Mouse (Mus musculus) stomach, embryonic 16.5 days (tissue): Measurements from ENCODE around the gene Mansc4. TPM values are rescaled to one million over a fixed set of nuclear protein-coding genes. Genes with fewer than 3 reads are reported as not detected.

ENCODE experiments used
- ATAC-seq: fragments of 200-750 bp; cut with Nextera tagmentation; 2 replicates; pipeline ENCODE4 v1.8.0; 2017; ENCODE audit warnings: moderate number of reproducible peaks, moderate TSS enrichment; ENCODE audit not compliant: insufficient read depth, low FRiP score
- H3K27ac ChIP-seq: fragments of 300-500 bp; sonication (generic); 2 replicates; pipeline ENCODE4 v1.5.1; 2014; ENCODE audit warnings: low read length
- H3K27me3 ChIP-seq: fragments of 300-500 bp; sonication (generic); 2 replicates; pipeline ENCODE4 v1.6.1; 2014; ENCODE audit warnings: low read length, control low read depth, mixed read lengths; ENCODE audit not compliant: control insufficient read depth, insufficient read depth
- H3K36me3 ChIP-seq: fragments of 300-500 bp; sonication (generic); 2 replicates; pipeline ENCODE4 v1.6.1; 2014; ENCODE audit warnings: low read length; ENCODE audit not compliant: control insufficient read depth, insufficient read depth
- H3K4me1 ChIP-seq: fragments of 300-500 bp; sonication (generic); 2 replicates; pipeline ENCODE4 v1.6.1; 2014; ENCODE audit warnings: low read length, control low read depth, mixed read lengths; ENCODE audit not compliant: control insufficient read depth, insufficient read depth
- H3K4me2 ChIP-seq: fragments of 300-500 bp; sonication (generic); 2 replicates; pipeline ENCODE4 v1.6.1; 2014; ENCODE audit warnings: low read depth, low read length, mixed read lengths
- H3K4me3 ChIP-seq: fragments of 300-500 bp; sonication (generic); replicated peaks from 2 replicates; pipeline ENCODE4 v1.5.1; 2014; ENCODE audit warnings: mild to moderate bottlenecking, low read length
- H3K9ac ChIP-seq: fragments of 300-500 bp; sonication (generic); 2 replicates; pipeline ENCODE4 v1.6.1; 2014; ENCODE audit warnings: low read length
- H3K9me3 ChIP-seq: fragments of 300-500 bp; sonication (generic); replicated peaks from 2 replicates; pipeline ENCODE4 v1.6.1; 2016; ENCODE audit warnings: low read length, control low read depth; ENCODE audit not compliant: control insufficient read depth
- WGBS: fragments of 180-500 bp; shearing (Covaris S2); extraction: QIAGEN DNeasy Blood & Tissue Kit; methylation state at CpG from one replicate; pipeline ENCODE4 v1.1.7; 2014; 5-methylcytosine and 5-hydroxymethylcytosine counted together
- polyA plus RNA-seq: library from polyadenylated mRNA; unstranded; fragments of >200 nt; fragmentation: Nextera tagmentation; extraction: Ambion mirVana; gene quantifications from 2 replicates; pipeline ENCODE4 v1.2.1, GENCODE M21; 2015

Gene Mansc4
- polyA plus RNA-seq, 1 experiment from 2014 or later, result 2.6 TPM

DNA sequence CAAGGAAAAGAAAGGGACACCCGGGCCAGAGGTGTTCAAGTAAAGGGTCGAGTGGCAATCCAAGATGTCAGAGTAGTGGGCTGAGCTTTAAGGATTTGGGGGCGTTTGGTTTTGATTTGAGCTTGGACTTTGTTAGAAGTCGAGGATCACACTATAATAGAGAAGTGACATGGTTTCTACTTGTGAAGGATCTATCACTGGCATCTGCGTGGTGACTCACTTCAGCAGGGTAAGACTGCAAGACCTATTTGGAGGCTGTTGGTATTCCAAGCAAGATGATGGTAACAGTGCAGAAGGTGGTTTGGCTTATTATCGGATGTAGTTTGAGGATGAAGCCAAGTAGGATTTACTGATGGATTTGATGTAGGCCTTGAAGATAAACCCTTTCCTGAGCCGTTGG lies 43.2 kb downstream of the Mansc4 start:
- peak overlapping the region; percentile 93 for H3K4me3 ChIP-seq
- H3K9me3 ChIP-seq, result no peaks in the 10 kb centered on the region
- peak overlapping the region; percentile 97 for H3K9ac ChIP-seq
- no peak overlapping the region for H3K27ac ChIP-seq
- peaks cover 6% of the 10 kb centered on the region; the same call in 1 of the 2 replicates for H3K36me3 ChIP-seq
- no peak for ATAC-seq
- H3K4me1 ChIP-seq, result 0 out of 2 replicates have a peak, but pooled peaks cover 5% of the 10 kb centered on the region
- WGBS, result 45% methylated on average over 7 of the region's 7 CpGs
- no peaks in the 10 kb centered on the region for H3K27me3 ChIP-seq
- H3K4me2 ChIP-seq, result peak overlapping the region; percentile 72

DNA sequence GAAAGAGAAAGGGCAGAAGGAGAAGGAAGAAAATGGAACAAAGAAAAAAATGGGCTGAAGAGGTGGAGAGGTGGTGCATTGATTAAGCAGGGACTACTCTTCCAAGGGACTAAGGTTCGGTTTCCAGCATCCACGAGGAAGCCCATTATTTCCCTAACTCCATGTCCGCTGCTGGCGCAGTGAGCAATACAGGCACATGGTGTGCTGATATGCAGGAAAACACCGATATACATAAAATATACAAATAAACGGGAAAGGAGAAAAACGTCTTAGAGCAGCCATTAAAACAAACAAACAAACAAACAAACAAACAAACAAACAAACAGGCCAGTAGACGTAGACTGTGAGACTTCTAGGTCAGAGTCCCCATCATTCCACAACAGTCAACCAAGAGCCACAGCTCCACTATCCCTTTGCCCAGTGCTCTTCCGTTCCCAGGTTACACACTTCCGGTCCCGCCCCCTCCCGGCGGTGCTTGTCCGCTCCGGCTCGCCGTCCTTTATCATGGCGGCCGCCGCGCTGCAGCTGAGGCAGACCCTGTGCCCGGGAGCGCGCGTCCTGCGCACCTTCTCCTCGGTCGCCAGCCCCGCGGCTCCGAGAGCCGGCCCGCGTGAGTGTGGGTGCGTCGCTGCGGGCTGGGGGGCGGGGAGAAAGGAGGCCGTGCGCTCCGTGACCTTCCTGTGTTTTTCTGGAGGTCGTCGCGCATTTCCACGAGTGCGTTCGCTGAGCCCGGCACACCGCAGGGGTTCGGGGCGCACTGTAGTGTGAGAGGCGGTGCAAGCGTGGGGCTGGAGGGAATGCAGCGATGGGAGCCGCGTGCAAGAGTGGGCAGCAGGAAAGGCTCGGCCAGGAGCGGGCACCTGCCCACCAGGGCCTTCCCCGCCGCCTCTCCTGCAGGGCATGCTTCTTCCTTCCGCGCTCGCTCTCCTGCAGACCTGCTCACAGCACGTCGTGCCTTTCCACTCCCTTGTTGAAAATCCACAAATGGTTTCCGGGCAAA lies 44.2 kb downstream of the Mansc4 start, which contains the start of gene Mrps35:
Gene Mrps35, plus strand, starts transcription at position 474 of the 1,000 bp plus-strand sequence.
- ATAC-seq, result peak; percentile 97
- no peaks in the 10 kb centered on the region for H3K9me3 ChIP-seq
- 3% methylated on average over 66 of the region's 66 CpGs for WGBS

DNA sequence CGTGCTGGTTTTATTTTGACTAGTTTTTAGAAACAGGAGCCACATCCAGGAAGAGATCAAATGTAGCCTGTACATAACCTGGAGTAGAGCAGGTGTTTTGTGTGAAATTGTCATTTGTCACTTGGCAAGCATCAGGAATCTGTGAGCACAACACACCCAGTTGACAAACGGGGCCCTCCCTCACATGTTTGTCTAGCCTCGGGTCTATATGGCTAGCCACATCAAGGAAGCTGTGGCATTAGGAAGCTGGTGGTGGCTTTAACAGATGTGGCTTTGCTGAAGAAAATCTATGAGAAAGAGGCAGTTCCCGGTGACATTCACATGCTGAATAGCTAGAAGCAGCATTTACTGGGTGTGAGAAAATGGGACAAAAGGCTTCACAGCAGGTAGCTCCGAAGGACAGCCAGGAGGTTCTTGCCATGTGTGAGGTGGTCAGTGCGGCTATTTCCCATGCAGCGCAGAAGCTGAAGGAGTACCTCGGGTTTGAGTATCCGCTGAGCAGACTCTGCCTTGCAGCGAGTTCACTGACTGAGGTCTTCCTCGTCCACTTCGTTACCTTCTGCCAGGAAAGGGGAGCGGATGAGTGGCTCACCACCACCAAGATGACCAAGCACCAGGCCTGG lies 54.4 kb downstream of the Mansc4 start, which contains the start of gene Rep15:
Gene Rep15, plus strand, starts transcription at position 282 of the 623 bp plus-strand sequence.
- H3K27ac ChIP-seq, result no peak within 1 kb of the TSS

More for the DNA sequence above, 44.2 kb downstream of the Mansc4 start, which contains the start of gene Mrps35:
- Histone ChIP-seq H3K27me3 (no peaks in the 10 kb centered on the region), H3K36me3 (peaks cover 6% of the 10 kb centered on the region; the same call in 1 of the 2 replicates), H3K9ac (peak within 1 kb of the TSS; percentile 97), H3K27ac (peak within 1 kb of the TSS; percentile 89), H3K4me3 (peak within 1 kb of the TSS; percentile 93), H3K4me2 (peak within 1 kb of the TSS; percentile 72), H3K4me1 (0 out of 2 replicates have a peak, but pooled peaks cover 5% of the 10 kb centered on the region)

DNA sequence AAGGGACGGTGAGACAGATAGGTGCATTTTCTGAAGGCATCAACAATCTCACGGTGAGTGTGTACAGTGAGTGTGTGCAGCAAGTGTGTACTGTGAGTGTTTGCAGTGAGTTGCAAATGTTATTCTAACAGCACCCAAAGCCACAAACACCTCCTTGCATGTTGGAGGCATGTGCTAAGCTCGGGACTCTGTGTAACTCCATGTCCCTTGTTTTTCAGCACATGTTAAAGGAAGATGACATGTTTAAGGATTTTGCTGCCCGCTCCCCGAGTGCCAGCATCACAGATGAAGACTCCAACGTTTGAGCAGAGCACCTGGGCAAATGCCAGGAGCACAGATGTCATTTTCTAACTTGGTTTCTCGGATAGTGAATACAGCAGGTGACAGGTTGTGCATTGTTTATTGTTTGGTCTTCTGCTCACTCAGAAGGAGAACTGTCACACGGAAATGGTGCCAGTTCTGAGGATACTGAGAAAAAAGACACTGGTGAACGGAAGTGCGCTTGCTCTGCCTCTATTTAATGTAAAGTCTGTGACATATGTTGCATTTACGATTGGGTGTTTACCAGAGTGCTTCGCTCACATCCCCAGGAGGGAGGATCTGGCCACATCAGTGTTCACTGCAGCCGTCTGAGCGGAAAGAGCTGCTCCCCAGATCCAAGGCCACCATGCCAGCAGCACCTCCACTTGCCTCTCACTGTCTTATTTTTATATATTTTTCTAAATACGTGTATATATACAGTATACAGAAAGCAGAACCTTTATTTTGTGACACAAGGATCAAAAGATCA lies 56.5 kb downstream of the Mansc4 start:
- WGBS, result 88% methylated on average over 15 of the region's 15 CpGs
- ATAC-seq, result no peak
- H3K27me3 ChIP-seq, result no peaks in the 10 kb centered on the region
- no peak overlapping the region for H3K27ac ChIP-seq
- H3K4me2 ChIP-seq, result no peak overlapping the region
- peaks cover 3% of the 10 kb centered on the region; the same call in 1 of the 2 replicates for H3K36me3 ChIP-seq
- H3K9ac ChIP-seq, result no peak overlapping the region
- no peaks in the 10 kb centered on the region for H3K4me1 ChIP-seq
- no peaks in the 10 kb centered on the region for H3K9me3 ChIP-seq
- H3K4me3 ChIP-seq, result no peak overlapping the region

More for the DNA sequence above, 54.4 kb downstream of the Mansc4 start, which contains the start of gene Rep15:
- ATAC-seq, result no peak
- WGBS, result 51% methylated on average over 13 of the region's 13 CpGs
- Histone ChIP-seq H3K9ac (peak within 1 kb of the TSS; percentile 35; the same call in 1 of the 2 replicates), H3K4me1 (no peaks in the 10 kb centered on the region), H3K27me3 (no peaks in the 10 kb centered on the region), H3K9me3 (no peaks in the 10 kb centered on the region), H3K36me3 (peaks cover 3% of the 10 kb centered on the region; the same call in 1 of the 2 replicates), H3K4me3 (no peak within 1 kb of the TSS), H3K4me2 (no peak within 1 kb of the TSS)

DNA sequence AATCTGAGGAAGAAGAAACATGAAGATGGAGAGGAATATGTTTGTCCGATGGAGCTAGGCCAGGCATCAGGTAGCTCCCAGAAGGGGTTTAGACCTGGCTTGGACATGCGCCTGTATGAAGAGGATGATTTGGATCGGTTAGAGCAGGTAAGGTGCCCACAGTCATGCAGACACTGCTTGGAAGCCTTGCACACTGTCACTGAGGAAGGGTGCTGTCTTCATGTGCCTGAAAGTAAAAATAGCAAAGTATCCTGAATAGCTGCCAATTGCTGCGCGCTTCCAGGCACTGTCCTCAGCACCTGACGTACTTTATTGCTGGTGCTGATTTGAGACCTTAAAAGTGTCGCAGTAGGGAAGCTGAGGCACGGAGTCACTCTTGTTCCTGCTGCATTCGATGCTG lies 57.2 kb downstream of the Mansc4 start:
- no peak for ATAC-seq
- WGBS, result 93% methylated on average over 9 of the region's 9 CpGs
- Histone ChIP-seq H3K27ac (no peak overlapping the region), H3K4me1 (no peaks in the 10 kb centered on the region), H3K4me3 (no peak overlapping the region), H3K4me2 (no peak overlapping the region), H3K36me3 (peaks cover 3% of the 10 kb centered on the region; the same call in 1 of the 2 replicates), H3K9ac (no peak overlapping the region), H3K9me3 (no peaks in the 10 kb centered on the region), H3K27me3 (no peaks in the 10 kb centered on the region)

DNA sequence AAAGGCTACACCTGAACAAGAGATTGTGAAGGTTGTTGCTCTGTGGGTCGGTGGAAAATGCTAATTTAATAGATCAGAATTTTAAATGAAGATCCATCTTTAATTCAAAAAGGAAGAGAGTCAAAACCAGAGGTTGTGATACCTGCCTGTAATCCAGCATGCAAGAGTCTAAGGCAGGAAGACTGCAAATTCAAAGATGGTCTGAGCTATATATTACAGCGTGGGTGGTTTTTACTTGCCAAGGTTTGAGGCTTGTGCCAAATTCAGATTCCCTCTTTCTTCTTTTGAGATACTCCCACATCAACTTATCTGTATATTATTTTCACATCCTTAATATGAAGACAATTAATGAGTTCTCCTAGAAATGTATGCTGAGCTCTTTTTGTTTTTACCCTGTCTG lies 58.4 kb downstream of the Mansc4 start:
- Histone ChIP-seq H3K9ac (no peak overlapping the region), H3K4me2 (no peak overlapping the region), H3K36me3 (peaks cover 3% of the 10 kb centered on the region; the same call in 1 of the 2 replicates), H3K4me3 (no peak overlapping the region), H3K9me3 (no peaks in the 10 kb centered on the region), H3K27ac (no peak overlapping the region), H3K27me3 (no peaks in the 10 kb centered on the region), H3K4me1 (no peaks in the 10 kb centered on the region)
- WGBS, result 83% methylated on average over 2 of the region's 2 CpGs
- ATAC-seq, result no peak

Other genes with a start within 250 kb of the Mansc4 start
- gene Smco2, start 236.9 kb downstream of the Mansc4 start, polyA plus RNA-seq, result not detected in 2 replicates
- 51.4 and 53.4 TPM in 2 replicates for gene Ppfibp1, start 198.5 kb downstream of the Mansc4 start, polyA plus RNA-seq
- 0.14 and 0.21 TPM in 2 replicates for gene 1700034J05Rik, start 132.6 kb downstream of the Mansc4 start, polyA plus RNA-seq
- 3.6 and 5.6 TPM in 2 replicates for gene Rep15, start 54.4 kb downstream of the Mansc4 start, polyA plus RNA-seq
- gene Mrps35, start 44.3 kb downstream of the Mansc4 start, polyA plus RNA-seq, result 106 and 121 TPM in 2 replicates
- gene Klhl42, start 4.3 kb upstream of the Mansc4 start, polyA plus RNA-seq, result 7.1 and 7.9 TPM in 2 replicates
- gene Pthlh, start 177.2 kb upstream of the Mansc4 start, polyA plus RNA-seq, result 3.6 and 3.9 TPM in 2 replicates